Comparison of ENCODE assay signal across 2 mouse cellular contexts in the genomic region with DNA sequence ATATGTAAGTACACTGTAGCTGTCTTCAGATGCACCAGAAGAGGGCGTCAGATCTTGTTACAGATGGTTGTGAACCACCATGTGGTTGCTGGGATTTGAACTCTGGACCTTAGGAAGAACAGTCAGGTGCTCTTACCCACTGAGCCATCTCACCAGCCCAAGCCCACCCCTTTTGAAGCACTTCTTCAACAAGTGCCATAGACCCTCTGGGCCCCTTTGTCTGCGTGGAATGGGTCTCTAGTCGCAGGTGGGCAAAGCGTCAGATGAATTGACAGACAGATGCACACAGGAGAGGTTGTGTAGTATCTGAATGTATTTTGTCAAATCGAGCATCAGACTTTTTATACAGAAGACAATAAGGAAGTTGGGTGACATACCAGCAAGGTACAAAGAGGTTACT.
A peak's percentile ranks its signal among the peaks of the same experiment; 100 is the strongest.
DNase-seq lines count a peak whose midpoint lies in the region.

No protein-coding gene starts in this region.

- DNase-seq in R1 (ENCODE audit: low read depth, low spot score) (peak; percentile 52), ZHBTc4 (ENCODE audit: low read depth, low spot score) (peak; percentile 53)
